Mouse (Mus musculus): ENCODE data around the gene Bace2.

The Bace2 gene

DNA sequence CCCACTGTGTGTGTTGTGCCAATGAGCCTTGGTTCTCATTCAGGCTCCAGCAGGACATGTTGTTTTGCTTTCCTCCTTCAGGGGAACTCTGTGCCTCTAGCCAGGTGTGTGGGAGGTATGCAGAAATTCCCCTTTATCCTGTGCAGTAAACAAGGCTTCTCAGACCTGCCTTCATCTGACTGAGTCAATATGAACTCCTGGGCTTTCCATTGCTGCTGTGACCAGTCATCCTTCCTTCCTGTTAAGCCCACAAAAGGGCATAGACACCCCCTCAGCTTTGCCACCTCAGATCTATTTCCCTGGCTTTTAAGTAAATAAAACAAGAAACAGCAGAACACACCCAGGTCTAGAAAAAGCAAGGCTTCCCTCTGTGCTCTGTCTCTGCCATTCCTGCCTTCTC lies 45.2 kb downstream of the Bace2 start:
- in situ Hi-C loops (cut with MboI, MseI): no loop called here

DNA sequence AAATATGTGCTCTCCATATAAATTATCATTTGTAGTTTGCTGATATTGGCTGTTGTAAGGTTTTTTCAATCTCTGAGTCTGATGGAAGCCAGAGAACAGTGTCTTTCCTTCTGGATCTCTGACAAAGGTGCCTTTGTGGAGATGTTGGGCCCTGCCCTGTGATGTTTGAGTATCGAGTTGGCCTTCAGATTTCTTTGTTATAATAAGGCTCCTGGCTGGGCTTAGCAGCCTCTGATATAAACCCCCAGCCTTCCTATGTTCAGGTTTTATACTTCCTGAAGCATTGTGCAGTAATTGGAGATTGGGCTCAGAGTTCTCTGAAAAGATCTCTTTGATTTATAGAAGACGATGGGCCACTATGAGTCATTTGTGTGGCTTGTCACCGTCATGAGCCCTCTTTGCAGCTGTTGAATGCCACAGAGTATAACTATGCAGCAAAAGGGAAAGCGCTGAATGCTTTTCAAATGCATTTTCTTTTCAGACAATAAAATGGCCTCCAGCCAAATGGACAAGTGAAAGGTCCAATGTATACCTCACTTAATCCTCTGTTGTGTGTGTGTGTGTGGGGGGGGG lies 45.8 kb downstream of the Bace2 start:
- in situ Hi-C loops (cut with MboI, MseI): no loop called here

DNA sequence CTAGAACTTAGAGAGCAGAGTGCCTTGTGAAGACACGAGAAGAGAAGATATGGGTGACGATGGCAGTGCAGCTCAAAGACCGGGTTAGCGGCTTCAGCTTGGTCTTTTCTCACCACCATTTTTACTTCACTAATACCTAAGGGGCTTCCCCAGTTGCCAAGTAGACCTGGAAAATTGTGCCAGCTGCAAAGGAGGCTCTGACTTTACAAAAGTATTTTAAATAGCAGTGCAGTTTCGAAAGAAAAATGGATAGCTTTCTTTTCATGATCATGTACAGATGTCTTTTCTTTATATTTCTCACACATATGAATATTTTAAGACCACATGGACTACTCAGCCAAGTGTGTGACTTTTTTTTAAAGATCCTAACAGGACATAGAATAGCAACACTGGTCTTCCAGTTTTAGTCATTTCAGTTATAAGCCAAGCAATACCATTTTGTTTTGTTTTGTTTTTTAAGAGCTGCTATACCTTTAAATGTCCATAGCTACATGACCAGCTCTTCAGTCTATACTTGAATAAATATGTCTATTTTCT lies 49.0 kb downstream of the Bace2 start:
- in situ Hi-C loops (cut with MboI, MseI): no loop called here

DNA sequence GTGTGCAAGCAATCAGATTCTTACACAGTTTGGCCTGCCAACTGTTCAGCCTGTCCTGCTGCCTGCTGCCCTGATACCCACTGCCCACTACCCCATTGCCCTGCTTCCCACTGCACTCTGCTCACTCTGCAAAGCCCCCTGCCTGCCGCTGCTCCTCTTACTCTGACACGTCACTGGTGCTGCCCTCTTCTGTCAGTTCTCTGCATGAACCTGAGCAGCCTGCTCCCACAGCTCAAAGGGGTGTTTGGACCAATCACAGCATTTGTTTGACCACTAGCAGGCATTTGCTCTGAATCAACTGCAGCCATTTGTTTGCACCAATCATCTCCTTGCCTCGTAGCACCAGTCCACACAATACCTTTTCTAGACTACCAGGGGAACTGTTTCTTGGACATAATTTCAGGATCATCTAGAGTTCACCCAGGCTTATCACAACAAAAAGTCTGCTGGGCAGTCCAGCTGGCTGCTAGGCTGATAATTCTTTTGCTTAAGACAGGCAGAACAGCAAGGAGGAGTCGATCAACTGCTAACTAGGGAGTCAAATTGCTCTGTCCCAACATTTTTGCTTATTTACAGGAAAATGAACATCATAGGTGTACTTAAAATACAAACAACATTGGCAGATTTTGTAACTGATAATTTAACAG lies 61.5 kb downstream of the Bace2 start:
- in situ Hi-C loops (cut with MboI, MseI): no loop called here

DNA sequence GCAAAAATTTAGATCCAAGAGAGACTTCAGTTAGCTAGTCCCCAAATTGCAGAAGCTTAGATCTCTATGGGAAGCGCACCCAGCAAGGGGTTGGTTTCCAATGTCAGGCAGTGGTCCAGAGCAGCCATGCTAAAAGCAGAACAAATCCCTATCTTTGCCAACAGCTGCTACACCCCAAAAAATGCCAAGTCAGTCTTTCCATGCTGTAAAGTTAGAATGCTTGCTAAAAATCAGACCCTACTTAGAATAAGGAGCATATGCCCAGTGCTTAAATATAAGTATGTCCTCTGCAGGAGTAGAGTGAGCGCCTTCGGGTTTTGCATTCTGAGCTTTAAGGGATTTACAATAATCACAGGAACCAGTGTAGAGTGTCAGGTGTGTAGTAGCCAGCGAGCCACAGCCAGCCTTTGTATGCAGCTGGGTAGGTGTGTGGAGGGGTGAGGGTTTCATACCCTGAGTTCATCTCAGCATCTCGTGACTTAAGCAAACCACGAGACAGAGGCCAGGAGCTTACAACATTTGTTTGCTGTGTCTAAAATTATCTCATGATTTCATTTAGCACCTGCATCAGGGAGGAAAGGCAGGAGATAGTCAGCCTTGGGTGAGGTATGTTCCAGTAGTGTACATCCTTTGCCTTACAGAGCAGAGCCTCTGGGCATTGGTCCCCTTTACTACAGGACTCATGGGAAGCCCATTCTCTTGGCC lies 62.4 kb downstream of the Bace2 start:
- in situ Hi-C loops (cut with MboI, MseI): no loop called here

DNA sequence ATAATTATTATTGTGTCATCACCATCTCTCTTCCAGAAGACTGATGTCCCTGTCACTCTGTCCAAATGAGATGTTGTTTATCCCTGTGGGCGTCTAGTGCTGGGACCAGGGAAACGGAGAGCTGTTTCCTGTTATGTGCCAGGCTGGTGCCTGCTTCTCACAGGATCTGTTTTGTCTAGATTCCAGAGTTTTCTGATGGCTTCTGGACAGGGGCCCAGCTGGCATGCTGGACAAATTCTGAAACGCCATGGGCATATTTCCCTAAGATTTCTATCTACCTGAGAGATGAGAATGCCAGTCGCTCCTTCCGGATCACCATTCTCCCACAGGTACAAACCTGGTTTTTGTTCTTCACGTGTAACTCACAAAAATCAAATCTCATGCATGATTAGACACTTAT lies 65.1 kb downstream of the Bace2 start:
- in situ Hi-C loops (cut with MboI, MseI): no loop called here

DNA sequence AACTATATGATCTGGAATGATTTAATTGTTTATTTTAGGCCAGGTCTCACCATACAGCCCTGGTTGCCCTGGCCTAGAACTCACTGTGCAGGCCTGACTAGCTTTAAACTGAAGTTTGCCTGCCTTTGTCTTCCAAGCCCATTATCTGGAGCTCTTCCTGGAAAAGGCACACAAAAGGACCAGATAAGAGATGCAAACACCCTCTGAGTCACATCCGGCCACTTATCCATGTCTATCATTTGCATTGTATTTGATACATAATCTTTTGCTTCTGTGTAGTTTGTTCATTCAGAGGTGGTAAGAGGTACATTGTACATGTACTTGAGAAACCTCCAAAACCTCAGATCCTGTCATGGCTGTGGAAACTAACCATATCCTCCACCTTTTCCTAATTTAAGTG lies 67.1 kb downstream of the Bace2 start:
- in situ Hi-C loops (cut with MboI, MseI): no loop called here

DNA sequence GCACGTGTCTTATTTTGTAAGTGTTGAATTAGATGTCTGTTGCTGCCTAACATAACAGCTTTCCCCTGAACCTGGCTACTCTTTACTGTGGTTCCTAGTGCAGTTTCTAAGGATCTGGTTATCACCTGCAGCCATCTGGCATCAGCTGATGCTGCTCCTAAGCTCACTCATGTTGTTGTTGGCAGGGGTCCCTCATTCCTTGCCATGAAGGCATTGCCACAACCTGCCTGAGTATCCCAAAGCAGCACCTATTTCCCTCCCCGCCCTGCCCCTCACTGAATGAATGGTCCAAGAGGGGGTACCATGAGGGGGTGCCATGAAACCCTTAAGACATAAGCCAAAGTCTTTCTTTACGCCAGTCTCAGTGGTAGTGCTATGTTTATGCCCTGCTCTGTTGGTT lies 71.5 kb downstream of the Bace2 start:
- in situ Hi-C loops (cut with MboI, MseI): no loop called here

DNA sequence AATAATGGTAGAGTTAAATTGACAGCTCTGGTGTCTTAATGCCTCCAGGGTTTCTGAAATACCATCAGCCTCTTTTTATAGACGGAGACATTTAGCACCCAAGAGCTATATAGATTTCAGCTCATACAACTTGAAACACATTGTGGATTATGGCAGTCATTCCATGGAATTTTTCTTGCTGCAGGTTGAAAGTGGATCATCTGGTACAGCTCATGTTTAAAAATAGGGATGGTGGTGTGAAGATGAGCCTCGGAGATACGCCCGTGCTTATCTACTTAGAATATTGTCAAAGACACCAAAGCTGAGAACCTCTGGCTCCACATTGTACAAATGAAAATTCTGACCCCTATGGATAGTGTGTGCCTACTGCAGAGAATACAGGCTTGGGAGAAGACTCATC lies 73.5 kb downstream of the Bace2 start:
- in situ Hi-C loops (cut with MboI, MseI): no loop called here

DNA sequence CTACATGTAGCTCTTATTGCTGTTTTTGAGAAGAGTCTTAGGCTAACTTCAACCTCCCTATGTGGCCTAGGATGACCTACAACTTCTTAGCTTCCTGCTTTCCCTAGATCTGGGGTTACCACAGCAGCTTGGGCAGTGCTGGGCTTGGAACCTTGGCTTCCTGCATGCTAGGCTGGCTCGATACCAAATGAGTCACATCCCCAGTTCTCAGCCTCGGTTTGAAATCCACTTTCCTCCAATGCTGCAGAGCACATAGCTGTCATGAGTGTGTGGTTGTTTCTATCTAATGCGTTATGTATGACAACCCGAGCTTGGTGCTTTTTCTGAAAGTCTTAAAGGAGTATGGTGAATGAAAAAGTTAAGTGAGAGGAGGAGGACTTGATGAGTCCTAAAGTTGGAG lies 74.8 kb downstream of the Bace2 start:
- in situ Hi-C loops (cut with MboI, MseI): no loop called here

DNA sequence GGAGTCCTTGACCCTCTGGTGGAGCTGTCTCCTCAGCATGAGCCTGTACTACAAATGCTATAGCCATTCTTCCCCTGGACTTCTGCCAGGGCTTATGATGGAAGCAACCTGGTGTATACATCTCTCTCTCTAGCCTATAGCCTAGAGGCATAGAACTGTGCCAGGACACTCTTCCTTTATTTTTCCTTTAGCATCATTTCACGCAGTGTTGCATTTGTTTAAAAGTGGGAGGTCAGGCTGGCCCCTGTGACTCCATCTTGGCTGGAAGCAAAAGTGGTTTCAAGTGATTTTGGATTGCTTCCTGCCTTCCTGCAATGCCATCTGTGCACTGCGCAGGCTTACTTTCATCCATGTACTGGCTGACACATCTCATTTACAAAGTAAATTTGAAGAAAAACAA lies 77.7 kb downstream of the Bace2 start:
- in situ Hi-C loops (cut with MboI, MseI): no loop called here

DNA sequence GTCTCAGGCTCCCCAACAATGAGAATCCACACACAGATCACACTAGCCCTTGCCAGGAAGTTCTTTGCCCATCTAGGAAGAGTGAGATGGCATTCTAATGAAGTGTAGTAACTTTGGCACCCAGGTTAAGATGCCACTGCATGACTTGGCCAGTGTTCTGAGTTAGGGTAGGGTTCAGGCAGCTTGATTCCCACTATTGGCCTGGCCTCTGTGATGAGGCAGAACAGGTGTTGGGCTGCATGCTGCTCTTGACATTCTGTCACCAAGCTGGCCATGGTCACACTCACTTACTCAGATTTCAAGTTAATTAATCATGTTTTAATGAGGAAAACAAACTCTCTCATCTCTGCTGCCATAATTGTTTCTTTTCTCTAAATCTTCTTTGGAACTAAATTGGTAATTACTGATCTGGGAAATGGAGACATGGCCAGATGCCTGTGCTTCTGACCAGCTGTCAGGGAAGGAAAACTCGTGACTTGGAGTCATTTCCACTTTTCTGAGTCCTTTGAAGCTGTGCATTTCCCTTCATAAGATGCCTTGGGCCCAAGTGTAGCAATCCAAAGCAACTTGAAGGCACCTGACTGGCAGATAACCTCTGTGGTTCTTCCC lies 81.0 kb downstream of the Bace2 start:
- in situ Hi-C loops (cut with MboI, MseI): no loop called here

DNA sequence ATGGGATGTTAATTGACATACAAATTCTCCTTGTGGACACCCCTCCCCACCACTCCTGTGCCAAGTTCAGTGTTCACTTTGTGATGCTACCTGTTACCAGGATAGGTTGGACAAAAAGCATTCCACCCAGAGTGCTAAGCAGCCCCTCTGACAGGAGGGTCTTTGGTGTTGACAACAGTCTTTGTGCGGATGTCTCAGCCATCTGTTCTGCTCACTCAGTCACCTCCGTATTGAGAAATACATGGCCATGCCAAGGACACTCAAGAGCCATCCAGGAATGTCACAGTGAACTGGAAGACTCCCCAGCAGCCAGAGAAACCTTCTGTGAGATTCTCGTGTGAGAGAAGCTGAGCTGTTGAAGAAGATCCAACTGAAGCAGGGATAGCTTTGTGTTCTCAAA lies 81.6 kb downstream of the Bace2 start:
- in situ Hi-C loops (cut with MboI, MseI): no loop called here

DNA sequence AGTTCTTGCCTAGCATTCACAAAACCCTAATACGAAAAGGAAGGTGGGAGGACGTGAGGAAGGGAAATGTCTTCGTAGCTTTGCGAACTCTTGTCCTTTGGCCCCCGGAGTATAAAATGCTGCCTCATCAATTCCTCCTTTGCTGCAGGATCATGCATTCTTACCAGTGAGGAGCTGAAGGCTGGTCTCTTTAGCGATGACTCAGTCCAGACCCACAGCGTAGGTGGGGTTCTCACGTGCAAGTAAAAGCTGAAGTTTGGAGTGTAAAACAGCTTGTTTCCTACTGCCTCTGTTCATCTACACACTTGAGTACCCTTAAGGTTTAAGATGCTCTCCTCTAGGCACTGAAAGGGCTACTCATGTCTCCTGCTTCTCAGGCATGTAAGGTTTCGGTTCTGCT lies 85.4 kb downstream of the Bace2 start:
- in situ Hi-C loops (cut with MboI, MseI): loop anchor here (5.0 kb wide), 2 partner anchors 75 to 150 kb away; no protein-coding TSS in a partner anchor

DNA sequence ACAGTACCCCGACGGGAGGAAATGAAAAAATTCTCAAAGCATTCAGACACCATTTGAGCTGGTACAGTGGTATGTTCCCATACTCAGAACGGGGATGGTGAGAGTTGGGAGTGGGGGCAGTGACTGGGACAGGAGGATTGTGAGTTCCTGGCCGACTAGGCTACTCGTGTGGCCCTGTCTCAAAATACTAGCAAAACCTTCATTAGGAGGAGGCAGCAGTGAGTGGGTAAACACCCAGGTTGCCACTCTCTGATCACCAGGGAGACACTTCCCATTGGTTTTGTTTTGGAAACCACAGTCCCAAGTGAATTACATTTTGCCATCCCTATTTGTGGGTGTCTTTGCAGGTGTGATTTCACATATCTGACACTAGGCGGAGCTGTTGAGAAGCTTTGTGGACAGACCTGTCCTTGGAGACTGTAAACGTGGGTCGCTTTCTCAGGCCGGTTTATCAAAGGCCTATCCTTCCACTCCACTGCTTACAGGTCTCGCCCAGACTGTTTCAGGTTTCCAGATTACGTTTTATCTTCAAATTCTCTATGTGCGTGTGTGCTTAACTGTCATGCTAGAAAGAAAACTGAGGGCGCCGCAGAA lies 87.2 kb downstream of the Bace2 start:
- in situ Hi-C loops (cut with MboI, MseI): loop anchor here (5.0 kb wide), 2 partner anchors 74 to 149 kb away; no protein-coding TSS in a partner anchor

DNA sequence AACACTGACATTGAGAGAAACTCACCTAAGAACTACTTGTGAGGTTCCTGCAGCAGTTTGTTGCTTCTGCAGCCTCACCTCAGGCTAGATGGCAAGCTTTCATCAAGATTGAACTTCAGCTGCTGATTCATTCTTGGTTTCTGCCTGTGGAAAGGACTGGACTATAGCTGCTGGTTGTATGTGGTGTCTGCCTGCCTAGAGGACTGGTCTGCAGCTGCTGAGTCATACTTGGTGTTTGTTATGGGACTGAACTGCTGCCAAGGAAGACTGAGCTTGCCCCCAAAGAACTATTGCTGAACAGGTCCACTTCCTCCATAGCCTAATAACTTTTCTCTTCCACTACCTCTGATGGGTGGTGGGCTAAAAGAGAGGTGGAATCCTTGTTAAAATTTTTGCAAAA lies 90.8 kb downstream of the Bace2 start:
- in situ Hi-C loops (cut with MboI, MseI): no loop called here

DNA sequence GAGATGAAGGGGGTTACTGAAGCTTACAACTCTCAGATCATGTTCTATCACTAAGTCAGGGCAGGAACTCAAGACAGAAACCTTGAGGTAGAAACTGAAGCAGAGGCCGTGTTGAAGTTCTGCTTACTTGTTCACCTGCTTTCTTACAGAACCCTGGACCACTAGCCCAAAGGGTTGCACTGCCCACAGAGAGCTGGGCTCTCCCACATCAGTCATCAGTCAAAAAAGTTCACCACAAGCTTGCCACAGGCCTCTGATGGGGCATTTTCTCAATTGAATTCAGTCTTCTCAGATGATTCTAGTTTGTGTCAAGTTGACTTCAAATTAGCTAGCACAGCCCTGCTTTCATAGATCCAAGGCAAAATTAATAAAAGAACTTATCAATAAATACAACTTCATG lies 103.3 kb downstream of the Bace2 start:
- in situ Hi-C loops (cut with MboI, MseI): loop anchor here (5.0 kb wide), 1 partner anchor 87 kb away; no protein-coding TSS in a partner anchor

DNA sequence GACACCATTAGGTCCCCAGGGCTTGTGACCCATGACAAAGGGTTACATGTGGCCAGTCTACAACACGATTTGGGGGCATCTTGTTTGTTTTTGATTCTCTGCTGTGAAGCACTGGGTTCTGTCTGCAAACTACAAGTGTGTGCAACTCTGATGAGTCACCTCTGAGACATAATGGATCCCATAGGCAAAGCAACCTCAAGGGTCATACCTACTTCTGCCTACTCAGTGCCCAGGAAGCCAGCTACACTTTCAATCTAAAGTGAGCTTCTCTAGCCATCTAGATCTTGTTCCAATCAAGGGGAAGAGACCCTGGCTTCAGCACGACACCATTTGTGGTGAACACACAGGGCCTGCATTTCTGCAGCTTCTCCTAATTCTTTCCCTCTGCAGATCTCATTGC lies 104.7 kb downstream of the Bace2 start:
- in situ Hi-C loops (cut with MboI, MseI): no loop called here

DNA sequence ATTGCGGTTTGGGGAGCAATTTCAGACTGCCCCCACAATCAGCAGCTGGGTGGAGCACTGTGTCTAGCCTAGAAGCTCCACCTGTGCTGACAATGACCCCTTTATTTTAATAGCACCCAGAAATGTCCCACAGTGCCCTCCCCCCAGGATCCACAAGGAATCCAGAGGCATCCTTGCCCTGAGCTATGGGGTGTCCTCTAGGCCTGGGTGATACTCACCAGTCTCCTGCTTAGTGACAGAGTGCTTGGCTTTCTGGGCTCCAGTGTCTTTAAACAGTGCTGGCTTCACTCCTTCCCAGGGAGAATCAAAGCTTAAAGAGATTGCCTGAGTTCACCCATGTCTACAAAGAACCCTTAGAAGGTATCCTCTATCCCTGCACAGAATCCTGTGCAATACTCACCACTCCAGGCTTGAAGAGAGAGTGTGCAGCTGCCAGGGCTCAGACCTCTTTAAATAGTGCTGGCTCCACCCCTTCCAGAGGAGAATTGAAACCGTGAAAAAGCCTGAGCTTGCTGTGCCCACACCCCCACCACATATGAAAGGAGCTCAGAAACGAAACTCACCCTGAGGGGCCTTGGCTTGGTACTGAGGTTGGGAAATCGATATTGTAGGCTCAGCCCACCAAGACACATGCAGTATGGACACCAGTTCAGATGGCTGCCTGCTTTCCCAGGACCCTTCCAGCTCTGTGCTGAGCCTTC lies 106.1 kb downstream of the Bace2 start, which contains the start of gene Mx1:
Mx1 (minus strand) TSS at position 427 of the 701 bp plus-strand sequence.
- in situ Hi-C loops (cut with MboI, MseI): no loop called here

DNA sequence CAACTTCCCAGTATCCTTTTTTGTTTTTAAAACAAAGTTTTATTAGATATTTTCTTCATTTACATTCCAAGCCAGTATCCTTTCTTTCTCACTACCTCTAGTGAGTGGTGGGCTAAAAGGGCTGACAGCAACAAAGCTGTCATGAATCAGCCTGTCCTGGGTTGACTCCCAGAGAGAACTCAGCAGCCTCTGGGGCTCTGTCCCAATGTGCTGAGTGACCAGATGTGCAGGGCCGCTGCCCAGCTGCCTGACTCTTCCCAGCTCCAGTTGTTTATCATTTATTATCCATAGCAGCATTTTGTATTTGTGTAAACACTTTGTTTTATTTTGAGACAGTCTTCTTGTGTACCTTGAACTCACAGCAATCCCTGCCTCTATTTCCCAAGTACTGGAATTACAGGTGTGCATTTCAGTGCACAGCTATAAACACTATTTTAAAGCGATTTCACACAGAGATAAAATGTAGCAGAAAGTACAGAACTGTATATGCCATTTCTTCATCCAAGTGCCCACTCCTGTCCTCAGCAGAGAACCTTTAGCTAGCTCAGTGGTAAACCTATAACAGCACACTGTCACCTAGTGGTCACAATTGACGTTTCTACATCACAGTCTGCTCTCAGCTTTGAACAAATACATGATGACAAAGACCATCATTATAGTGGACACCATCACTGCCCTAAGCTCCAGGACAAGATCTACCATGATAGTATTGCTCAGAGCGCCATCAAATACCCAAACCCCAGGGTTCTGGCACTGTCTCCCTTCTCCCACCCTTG lies 109.8 kb downstream of the Bace2 start:
- in situ Hi-C loops (cut with MboI, MseI): no loop called here

DNA sequence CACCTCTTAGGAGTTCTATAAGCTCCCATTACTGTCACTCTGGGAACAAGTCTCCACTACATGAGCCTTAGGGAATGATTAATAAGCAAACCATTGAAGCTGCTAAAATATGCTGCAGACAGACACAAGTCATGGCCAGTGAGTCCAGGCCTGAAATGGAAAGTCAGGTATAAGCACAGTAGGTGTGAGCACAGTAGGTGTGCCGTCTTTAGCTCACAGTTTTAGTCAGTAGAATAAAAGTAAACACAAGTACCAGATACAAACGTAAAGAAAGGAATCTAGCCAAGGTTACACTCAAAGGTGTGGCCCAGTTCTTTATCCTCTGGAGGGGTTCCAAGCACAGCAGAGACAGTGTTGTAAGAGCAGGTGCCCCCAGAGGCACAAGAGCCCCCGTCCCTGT lies 110.9 kb downstream of the Bace2 start:
- in situ Hi-C loops (cut with MboI, MseI): no loop called here

All from regulatory T cell (primary cell).